Mouse (Mus musculus) thymus, adult 18-20 months (tissue): Measurements from ENCODE around the gene Elf4.
"Not testable (repeated sequence)": the region's sequence is repeated elsewhere in the genome, so short reads cannot be mapped to it uniquely, and the experiment has no call there.

Experiments
- DNase-seq, 2 experiments: peaks; one replicate each; pipeline ENCODE4 v3.0.0; 2022; ENCODE audit warnings: mixed read lengths in 2 of 2

Gene Elf4

DNA sequence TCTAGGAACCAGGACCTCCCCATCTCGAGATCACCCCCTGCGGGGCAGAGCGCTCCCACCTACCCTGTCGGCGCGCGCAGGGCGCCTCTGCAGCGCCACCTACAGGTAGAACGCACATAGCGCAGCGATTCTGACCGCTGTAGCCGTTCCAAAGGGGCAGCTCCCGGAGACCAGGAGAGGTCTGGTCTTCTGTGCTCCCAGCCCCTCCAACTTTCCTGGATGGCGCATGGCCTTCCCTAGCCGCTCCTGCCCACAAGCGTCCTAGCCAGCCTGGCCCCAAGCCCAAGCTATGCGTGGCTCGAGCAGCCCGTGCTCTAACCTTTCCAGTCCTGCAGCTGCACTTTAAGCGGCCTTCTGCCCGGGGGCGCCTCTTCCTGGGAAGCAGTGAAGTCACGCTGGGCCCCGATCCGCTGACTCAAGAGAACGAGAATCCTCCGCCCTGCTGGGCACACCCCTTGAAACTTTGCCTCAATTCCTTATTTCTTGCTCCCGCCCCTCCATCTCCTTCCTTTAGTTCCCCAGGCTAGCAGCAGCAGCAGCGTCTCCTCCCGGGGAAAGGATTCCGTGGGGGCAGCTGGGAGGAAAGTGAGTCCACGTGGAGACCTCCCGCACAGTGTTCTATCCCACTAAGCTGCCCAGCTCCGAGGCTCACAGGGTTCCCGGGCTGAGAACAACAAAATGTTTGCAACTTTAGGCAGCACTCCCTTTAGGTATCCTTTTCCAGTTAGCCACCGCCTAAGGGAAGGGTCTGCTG lies at the start of gene Elf4:
Elf4 (minus strand) TSS at position 379 of the 754 bp plus-strand sequence.
- peak; percentile 41 to 58 for DNase-seq

GRCm38 (mm10) chrX:48493763-48494162 lies 30.8 kb upstream of the Elf4 start:
- DNase-seq = no peak

DNA sequence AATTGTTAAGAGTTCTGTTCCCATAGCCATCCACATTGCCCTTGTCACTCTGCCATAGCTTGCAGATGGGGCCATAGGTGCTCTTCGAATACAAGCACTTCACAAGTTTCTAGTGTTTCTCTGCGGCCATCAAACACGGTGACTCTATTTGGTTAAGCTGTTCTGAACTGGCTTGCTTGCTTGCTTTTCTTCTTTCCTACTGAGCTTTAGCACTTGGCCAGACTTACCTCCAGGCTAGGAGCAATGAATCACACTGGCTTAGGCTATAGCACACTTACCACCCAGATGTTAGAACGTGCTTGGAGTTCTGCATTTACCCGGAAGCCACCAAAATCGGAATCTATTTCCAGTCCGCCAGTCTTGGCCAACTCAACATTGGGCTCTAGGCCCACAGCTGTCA lies 18.8 kb upstream of the Elf4 start:
- DNase-seq = no peak

DNA sequence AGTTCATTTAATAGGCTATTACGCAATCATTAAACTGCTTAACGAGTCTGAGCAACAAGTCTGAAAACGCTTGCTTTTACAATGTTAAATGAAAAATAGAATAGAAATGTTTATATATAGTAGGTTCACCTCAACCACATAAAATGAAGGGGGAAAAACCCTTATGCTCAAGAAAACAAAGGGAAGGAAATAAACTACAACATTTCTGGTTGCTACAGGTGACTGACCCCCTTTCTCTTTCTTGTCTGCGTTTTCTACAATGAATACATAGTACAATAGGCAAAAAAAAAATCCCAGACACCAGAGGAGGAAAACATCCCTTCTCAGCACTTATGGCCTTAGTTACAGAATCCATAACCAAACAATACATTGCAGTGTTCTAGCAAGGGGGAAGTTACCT lies 18.2 kb upstream of the Elf4 start:
- no peak for DNase-seq

- DNase-seq = no peak
These were observed 4.5 kb upstream of the Elf4 start for GRCm38 (mm10) chrX:48467355-48467946.

DNA sequence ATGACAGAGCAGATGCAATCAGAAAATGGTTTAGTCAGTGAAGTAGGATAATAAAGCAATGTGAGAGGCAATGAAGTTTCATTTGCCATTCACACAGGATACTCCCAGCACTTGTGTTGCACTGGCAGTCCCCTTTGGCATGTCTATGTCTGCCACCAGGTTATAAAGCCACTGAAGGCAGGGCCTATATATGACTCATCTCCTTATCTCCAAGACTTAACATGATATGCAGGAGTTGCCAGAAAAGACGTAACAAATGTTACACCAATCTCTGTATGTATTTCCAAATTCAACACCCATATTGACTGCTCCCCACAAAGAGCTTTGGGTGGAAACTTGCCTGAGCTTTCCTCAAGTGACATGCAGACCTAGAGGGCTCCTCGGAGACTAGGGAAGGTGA lies 3.2 kb upstream of the Elf4 start:
- no peak for DNase-seq

DNA sequence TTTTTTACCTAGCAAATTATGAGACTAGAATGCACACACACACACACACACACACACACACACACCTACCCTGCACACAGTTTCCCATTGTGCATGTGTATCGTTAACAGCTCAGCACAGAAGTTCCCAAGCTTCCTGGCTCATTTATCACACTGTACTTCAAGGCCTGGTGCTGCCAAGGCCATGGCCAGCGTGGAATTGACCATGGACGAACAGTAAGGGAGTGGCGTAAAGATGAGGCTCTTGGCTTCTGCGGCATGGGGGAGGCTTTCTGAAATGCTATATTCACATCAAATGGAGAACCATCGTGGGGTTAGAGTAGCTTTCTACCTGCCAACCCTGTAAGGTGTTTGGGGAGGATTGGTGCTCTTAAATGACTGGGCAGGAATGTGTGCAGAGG lies 1.5 kb upstream of the Elf4 start:
- no peak for DNase-seq

- DNase-seq = no peak
These were observed 704 bp upstream of the Elf4 start for GRCm38 (mm10) chrX:48463636-48464035.

DNA sequence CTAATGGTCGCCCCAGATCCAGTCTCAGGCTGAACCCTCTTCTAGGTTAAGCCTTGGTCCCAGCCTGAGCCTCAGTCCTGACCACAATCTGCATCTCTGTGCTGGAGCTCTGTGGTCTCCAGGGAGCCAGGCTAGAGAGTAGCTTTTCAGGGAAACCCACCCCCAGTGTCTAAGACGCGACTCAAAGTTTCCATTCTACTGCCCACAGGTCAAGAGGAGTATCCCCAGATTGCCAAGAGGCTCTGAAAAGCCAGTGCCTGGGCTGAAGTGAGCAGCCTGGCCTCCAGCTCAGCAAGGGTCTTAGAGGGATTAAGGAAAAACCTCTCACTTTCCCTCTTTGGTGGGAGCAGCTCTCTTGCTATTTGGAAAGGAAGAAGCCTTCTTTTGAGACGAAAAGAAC lies 635 bp downstream of the Elf4 start:
- DNase-seq = no peak

DNA sequence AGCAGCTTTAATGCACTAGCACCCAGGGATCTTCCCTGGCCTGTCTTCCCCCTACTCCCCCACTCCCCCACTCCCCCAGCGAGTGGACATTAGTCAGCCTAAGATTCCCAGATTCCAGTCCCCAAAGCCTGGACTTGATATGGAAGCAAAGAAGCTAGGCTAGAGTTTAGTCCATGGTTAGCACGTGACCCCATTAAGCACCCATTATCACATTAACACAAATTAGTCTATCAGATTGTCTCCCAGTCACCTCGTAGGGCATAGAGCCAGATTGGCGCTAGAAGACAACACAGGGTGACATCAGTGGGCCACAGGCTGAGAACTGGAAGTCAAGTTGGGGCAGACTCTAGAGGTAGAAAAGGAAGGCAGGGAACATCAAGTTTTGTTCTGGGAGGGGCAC lies 1.9 kb downstream of the Elf4 start:
- DNase-seq = no peak

DNA sequence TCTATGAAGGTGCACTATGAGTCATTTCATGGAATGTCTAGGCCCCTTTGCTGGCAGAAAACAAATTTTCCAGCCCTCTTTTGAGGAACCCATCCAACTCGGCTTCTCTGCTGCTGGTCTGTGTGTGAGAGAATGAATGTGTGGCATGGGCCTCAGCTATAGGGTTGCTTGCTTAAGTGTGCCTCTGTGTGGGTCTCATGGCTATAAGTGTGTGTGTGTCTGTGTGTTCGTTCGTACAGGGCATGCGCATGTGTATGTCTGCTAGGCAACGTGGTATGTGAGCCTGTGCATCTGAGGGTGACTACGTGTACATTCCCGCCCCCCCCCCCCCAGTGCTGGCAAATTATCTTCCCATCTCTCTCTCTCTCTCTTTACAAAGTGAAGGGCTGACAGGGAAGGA lies 2.4 kb downstream of the Elf4 start:
- no peak for DNase-seq

DNA sequence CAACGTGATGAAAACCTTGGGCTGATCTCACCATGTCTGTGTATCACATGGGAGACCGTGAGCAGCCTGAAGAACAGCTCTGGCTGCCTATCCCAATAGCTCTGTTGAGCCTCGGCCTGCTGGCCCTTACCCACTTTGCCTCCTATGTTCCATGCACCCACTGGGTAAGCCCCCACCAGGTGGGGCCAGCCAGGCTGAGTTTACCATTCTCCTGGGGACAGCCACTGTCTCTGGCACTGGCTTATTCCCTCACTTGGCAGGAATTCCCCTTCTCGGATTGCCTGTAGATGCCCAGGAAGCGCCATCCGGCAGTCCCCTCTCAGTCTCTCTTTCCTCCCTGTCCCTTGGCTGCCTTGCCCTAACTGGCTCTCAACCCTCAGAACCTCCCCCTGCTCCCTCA lies 6.0 kb downstream of the Elf4 start:
- DNase-seq = no peak

DNA sequence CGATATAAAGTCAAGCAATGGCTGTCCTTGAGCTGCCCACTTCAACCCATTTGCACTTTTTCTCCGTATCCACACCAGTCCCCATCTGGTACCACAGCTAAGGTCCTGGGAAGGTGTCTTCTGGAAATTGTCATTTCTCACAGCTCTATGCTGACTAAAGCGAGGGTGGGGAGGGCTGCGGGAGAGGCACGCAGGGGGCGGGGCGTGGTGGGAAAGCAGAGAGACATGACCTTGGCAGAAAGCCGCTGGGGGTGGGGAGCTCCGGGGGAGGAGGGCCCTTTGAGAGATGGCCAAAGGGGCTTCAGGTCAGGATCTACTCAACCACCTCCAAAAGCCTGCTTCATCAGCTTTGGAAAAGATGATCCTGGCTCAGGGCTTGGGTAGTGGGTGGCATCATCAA lies 7.9 kb downstream of the Elf4 start:
- no peak for DNase-seq

DNA sequence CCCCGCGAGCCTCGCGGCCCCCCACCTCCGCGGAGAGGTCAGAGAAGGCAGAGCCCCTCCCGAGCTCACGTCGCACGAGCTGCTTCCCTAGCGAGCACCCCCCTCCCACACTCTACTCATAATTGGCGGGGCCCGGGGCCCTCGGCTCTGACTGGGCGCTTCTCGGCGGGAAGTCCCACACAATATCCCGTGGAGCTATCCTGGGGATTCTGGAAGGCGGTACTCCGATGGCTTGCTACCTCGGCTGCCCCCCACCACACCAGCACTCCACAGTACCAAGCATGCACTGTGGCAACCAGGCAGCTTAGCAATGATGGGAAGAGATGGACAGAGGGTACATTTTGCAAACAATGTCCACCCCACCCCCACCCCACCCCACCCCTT lies 8.4 kb downstream of the Elf4 start:
- DNase-seq = no peak

- DNase-seq = peak; percentile 70 to 79
These were observed 9.0 kb downstream of the Elf4 start for GRCm38 (mm10) chrX:48453736-48454494.

- no peak for DNase-seq
These were observed 9.8 kb downstream of the Elf4 start for GRCm38 (mm10) chrX:48452931-48453673.

GRCm38 (mm10) chrX:48452231-48452890 lies 10.6 kb downstream of the Elf4 start:
- DNase-seq = peak in 1 of 2 experiments; percentile 24

DNA sequence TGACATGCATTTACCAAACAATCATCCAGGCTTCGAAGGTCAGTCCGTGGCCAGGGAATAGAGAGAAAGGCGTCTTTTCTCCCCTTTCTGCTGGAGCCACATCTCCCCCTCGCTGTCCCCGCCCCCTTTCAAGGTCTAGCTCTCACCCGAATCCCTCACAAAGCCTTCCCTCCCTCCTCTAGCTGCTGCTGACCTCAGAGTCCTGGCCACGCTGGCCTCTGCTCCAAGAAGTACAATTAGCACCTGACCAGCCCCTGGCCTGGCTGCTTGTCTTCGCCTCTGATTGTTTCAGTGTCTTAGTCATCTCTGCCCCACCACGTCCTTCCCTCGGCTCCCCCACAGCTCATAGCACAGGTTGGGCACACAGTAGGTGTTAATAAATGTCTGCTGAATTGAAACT lies 13.3 kb downstream of the Elf4 start:
- DNase-seq = no peak

DNA sequence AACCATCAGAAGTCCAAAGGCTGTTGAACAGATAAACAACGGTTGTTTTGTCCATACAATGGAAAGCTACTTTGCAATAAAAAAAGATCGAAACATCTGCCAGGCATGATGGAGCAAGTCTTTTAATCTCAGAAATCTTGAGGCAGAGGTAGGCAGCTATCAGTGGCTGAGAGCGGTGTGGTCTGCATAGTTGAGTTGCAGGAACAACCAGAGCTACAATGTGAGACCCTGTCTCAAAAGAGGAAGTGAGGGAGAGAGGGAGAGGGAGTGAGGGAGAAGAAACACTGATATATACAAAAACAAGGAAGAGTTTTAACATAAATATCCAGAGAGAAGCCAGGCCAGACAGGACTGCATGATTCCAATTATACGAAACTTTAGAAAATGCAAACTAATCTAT lies 18.3 kb downstream of the Elf4 start:
- DNase-seq = no peak

GRCm38 (mm10) chrX:48441954-48442353 lies 21.0 kb downstream of the Elf4 start:
- DNase-seq = no peak

DNA sequence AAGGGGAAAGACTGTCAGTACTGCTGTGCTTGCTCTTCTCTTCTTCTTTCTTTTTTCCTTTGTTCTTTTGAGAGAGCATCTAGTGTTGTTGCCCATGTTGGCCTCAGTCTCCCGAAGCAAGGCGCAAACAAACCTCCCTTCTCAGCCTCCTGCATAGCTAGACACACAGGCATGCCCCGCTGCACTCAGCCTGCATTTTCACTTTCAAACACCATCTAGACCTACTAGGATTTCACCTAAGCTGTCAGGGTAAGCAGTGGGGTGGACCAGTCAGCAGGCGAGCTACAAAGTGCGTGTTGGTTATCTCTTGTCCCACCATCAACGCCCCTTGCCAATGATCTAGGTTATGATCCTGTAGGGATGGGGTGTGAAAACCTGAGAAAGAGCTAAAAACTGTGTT lies 21.4 kb downstream of the Elf4 start:
- no peak for DNase-seq

- no peak for DNase-seq
These were observed 23.9 kb downstream of the Elf4 start for GRCm38 (mm10) chrX:48439036-48439435.

DNA sequence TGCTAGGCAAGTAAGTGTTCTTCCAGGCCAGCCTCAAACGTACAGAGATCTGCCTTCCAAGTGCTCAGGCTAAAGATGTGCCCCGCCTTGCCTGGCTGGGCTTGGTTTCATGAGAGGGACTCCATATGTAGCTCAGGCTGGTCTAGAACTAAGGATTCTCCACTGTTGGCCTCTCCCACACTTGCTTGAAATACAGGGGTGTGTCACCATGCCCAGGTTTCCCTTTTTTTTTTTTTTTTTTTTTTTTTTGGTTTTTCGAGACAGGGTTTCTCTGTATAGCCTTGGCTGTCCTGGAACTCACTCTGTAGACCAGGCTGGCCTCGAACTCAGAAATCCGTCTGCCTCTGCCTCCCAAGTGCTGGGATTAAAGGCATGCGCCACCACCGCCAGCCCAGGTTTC lies 26.9 kb downstream of the Elf4 start:
- DNase-seq = not testable (repeated sequence)
